Mouse (Mus musculus) regulatory T cell (primary cell): Measurements from ENCODE around the gene Ly6g6e.

ENCODE experiments used
- in situ Hi-C: fragments of 300-600 bp; cut with MboI, MseI; formaldehyde crosslinking; loops from one replicate; pipeline ENCODE4 v1.15.1; 2025; ENCODE audit warnings: high pct_unique_total_duplicates

Gene Ly6g6e

GRCm38 (mm10) chr17:35100196-35100765 is 23.6 kb downstream of the Ly6g6e start:
- in situ Hi-C loops = no loop called here

DNA sequence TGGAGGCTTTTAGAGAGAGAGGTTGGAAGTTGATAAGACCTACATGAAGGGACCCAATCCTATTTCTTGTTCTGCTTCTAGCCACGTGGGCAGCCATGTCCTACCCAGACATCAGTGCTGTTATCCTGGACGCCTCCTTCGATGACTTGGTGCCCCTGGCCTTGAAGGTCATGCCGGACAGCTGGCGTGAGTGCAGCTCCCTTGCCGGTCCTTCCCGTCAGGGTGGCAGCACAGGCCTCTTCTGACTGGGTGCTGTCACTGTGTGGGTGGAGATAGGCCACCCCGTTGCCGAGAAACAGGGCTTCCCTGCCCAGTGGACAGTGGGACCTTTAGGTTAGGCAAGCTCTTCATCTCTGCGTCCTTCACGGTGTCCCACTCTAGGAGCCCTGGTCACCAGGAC is 24.5 kb downstream of the Ly6g6e start:
- in situ Hi-C loops = no loop called here

DNA sequence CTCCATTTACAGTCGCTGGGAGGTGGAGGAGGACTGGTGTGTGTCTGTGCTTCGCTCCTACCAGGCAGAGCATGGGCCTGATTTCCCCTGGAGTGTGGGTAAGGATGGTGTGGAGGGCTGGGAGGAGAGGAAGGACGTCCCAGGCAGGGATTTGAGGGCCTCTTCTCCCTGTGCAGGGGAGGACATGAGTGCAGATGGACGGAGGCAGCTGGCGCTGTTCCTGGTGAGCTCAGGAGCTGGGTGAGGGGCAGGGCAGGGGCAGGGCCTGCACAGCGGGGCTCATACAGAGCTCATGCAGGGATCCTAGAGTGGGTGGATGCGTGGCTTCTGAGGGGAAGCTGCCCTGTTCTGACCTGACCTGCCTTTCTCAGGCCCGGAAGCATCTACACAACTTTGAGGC is 25.6 kb downstream of the Ly6g6e start:
- in situ Hi-C loops = no loop called here

GRCm38 (mm10) chr17:35103221-35103690 is 26.6 kb downstream of the Ly6g6e start:
- in situ Hi-C loops = no loop called here

- in situ Hi-C loops = no loop called here
These were observed 27.4 kb downstream of the Ly6g6e start for GRCm38 (mm10) chr17:35104079-35104478.

GRCm38 (mm10) chr17:35104754-35105153 is 28.1 kb downstream of the Ly6g6e start:
- in situ Hi-C loops = loop anchor here (5.0 kb wide), 1 partner anchor 92 kb away; no protein-coding TSS in a partner anchor

- in situ Hi-C loops = loop anchor here (5.0 kb wide), 1 partner anchor 94 kb away; no protein-coding TSS in a partner anchor
These were observed 29.2 kb downstream of the Ly6g6e start for GRCm38 (mm10) chr17:35105740-35106389.

- in situ Hi-C loops = loop anchor here (5.0 kb wide), 1 partner anchor 94 kb away; no protein-coding TSS in a partner anchor
These were observed 29.8 kb downstream of the Ly6g6e start for GRCm38 (mm10) chr17:35106522-35106921.

GRCm38 (mm10) chr17:35108097-35108496 is 31.4 kb downstream of the Ly6g6e start, which contains the start of gene Ly6g5c:
Gene Ly6g5c, plus strand, starts transcription at chr17:35108279.
- in situ Hi-C loops = loop anchor here (5.0 kb wide), 1 partner anchor 96 kb away; no protein-coding TSS in a partner anchor

DNA sequence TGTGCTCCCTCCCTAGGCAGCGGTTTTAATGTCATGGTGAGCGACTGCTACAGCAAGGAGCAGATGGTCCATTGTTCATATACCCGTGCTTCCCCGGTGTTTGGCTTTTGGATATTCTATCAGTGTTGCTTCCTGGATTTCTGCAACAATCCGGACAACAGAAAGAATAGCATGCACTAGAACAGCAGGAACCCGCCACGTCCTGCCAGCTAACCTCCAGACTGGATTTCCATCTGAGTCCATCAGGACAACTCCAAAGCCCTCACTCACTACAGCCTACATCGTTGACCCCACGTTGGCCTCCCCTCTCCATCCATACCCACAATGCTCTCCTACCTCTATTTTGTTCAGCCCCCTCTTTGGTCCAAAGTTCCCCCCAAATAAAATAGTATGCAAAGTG is 35.1 kb downstream of the Ly6g6e start:
- in situ Hi-C loops = no loop called here

DNA sequence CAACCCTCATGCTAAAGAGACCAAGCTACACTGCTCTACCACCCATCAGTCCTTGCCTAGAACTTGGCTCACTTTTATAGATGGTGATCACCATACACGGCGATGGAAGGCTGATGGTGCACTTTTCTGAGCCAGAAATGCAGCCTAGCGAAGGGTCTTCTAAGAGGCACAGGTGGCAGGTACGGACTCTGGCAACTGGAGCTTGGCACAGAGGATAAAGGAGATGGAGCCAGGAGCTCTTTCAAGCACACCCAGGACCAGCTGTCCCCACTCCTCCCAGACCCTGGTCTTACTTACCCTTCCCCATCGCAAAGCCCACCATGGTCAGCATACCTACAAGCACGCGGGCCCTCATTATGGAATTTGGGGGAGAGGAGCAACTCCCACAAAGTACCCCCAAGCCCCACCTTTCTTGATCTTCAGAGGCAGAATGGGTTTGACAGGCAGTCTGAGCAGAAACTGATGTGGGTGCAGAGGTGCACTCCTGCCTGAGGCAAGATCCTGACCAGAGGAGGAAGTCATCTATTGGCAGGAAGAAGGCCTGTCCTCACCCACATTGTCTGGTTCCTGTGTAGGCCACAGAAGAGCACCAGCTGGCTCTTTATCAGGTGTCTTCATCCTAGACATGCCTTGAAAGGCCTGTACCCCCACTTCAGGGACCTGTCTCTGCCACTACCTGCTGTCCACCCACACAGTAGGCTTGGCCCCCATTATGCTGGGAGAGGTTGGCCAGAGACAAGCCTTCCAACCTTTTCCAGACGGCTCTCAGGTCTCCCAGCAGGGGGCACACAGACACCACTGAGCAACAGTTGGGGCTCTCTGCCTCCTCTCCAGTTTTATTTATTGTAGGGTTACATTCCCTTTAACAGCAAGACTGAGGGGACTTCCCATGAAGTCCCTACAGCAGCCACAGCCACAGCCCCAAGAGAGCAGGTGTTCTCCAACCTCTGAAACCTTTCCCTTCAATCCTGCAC is 38.6 kb downstream of the Ly6g6e start, which contains the start of gene Ly6g5b:
Gene Ly6g5b, minus strand, starts transcription at position 383 of the 974 bp plus-strand sequence.
- in situ Hi-C loops = no loop called here

- in situ Hi-C loops = loop anchor here (5.0 kb wide), 1 partner anchor 68 kb away; no protein-coding TSS in a partner anchor
These were observed 44.0 kb downstream of the Ly6g6e start for GRCm38 (mm10) chr17:35120745-35121142.

- in situ Hi-C loops = loop anchor here (5.0 kb wide), 1 partner anchor 69 kb away; no protein-coding TSS in a partner anchor
These were observed 44.6 kb downstream of the Ly6g6e start, which contains the start of gene Gpank1 for GRCm38 (mm10) chr17:35121143-35121799. Gene Gpank1, plus strand, starts transcription at chr17:35121455.

- in situ Hi-C loops = loop anchor here (5.0 kb wide), 1 partner anchor 70 kb away; no protein-coding TSS in a partner anchor
These were observed 45.2 kb downstream of the Ly6g6e start, which contains the start of gene Csnk2b for GRCm38 (mm10) chr17:35121871-35122303. Gene Csnk2b, minus strand, starts transcription at chr17:35122053.

- in situ Hi-C loops = loop anchor here (5.0 kb wide), 1 partner anchor 71 kb away; no protein-coding TSS in a partner anchor
These were observed 46.6 kb downstream of the Ly6g6e start for GRCm38 (mm10) chr17:35123287-35123686.

DNA sequence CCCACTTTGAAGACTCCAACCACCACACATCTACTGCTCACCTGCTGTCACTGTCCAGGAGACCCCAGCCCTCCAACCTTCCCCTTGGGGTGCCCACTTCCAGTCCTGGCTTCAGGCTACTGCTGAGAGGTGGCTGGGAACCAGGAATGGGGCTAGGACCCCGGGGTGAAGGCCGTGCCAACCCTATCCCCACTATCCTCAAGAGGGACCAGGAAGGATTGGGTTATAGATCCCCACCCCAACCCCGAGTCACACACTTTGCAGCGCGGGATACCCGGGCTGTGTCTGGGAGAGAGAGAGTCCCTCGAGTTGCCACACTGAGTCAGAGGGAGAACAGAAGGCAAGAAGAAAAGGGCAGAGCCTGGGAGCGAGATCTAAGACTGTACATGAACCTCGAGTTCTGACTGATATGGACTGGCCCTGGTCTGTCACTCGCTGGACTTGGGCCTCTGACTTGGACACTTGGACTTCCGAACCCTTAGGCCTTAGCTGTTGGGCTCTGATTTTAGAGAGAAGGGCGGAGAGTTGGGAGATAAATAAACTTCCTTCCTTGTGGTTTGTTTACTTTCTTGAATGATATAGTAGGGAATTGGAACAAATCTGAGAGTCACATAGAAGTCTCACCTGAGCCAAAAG is 47.7 kb downstream of the Ly6g6e start:
- in situ Hi-C loops = loop anchor here (5.0 kb wide), 1 partner anchor 72 kb away; no protein-coding TSS in a partner anchor

- in situ Hi-C loops = no loop called here
These were observed 48.4 kb downstream of the Ly6g6e start for GRCm38 (mm10) chr17:35125081-35125480.

- in situ Hi-C loops = no loop called here
These were observed 48.9 kb downstream of the Ly6g6e start for GRCm38 (mm10) chr17:35125578-35125977.

GRCm38 (mm10) chr17:35126206-35126611 is 49.5 kb downstream of the Ly6g6e start, which contains the start of gene D17H6S53E:
Gene D17H6S53E, plus strand, starts transcription at chr17:35126373.
- in situ Hi-C loops = no loop called here

DNA sequence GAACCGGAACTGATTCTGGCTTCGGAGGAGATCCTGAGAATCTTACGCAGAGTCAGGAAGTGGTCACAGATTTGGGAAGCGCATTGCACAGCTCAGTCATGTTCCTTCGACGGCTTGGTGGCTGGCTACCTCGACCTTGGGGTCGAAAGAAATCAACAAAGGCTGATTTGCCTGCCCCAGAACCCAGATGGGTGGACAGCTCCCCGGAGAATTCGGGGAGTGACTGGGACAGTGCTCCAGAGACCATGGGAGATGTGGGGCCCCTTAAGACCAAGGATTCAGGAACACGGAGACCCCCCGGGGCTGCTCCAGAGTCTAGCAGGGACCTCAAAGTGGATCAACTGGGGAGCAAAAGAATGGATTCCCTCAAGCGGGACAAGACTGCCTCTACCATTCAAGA is 50.3 kb downstream of the Ly6g6e start:
- in situ Hi-C loops = no loop called here
